Mouse (Mus musculus): ENCODE data around the gene Csf1.
A peak's percentile ranks its signal among the peaks of the same experiment; 100 is the strongest.

Gene Csf1

DNA sequence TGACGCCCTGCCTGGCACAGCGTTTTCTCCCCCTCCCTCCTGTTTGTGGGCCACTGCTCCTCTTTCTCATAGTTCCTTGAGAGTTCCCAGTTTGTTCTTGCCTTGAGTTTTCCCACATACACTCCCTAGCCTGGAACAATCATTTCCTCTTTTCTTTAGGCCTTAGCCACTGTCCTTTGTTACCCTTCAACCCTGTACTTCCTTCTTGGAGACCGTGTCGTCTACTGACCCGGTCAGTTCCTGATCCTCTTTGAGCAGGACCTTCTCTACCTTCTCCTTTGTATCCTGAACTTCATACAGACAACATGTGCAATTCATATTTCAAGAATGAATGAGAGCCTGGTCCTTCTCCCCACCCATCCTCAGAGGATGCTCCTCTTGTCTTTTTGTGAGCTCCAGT is 21.0 kb upstream of the Csf1 start:
- no peak for DNase-seq (ENCODE audit: low spot score in 2 of 2)

DNA sequence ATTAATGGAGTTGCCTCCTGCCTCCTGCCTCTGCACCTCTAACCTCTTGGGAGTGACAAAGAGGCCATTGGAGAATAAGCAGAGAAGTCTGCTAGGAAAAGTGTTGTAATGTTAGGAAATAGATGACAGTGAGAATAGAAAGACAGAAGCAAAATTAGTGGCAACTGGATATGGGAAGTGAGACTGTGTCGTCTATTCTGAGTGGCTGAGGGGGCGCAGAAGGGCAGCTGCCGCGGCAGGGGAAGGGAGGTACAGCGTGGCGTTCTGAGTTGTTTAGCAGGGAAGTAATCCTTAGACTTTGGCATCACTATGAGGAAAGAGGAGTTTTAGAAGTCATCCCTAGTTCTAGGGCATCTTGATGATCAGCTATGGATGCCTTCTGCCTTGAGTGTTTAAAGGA is 17.7 kb upstream of the Csf1 start:
- DNase-seq (ENCODE audit: low spot score in 2 of 2), result no peak

DNA sequence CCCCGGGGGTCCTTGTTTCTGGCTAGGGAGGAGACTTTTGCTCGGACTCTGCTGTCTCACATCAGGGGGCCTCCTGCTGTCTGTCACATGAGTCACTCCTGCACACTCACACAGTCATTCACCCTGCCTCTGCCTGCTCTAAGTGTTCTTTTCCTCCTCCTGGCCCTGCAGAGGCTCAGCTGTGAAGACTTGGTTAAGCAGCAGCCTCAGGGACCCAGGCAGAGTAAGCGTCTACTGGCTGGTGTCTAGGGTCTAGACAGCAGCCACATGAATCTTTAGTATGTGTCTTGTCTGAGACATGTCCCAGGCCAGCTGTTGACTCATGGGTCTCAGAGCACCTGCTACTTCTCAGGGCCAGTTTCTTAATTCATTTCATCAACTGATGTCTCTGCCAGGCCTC is 16.0 kb upstream of the Csf1 start:
- DNase-seq (ENCODE audit: low spot score in 2 of 2), result no peak

GRCm38 (mm10) chr3:107775736-107776135 is 15.5 kb upstream of the Csf1 start:
- DNase-seq (ENCODE audit: low spot score in 2 of 2), result no peak

- no peak for DNase-seq (ENCODE audit: low spot score in 2 of 2)
Observed at GRCm38 (mm10) chr3:107775056-107775455, 14.8 kb upstream of the Csf1 start.

DNA sequence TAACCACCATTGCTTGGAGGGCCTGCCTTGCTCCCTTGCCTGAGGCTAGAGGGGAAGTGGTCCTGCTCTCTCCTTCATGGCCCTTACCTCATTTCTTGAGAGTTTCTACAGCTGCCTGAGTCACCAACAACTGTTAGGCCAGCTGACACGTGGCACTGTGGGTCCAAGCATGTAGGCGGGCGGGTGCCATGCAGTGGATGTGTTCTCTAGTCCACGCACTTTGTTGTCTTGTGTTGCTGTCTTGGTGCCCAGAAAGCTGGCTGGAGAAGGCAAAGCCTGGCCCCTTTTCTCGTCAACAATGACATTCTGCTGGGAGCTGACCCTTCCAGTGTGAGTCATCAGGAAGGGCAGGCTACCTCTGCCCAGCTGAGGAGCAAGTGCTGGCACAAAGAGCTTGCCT is 12.6 kb upstream of the Csf1 start:
- DNase-seq (ENCODE audit: low spot score in 2 of 2), result no peak

- no peak for DNase-seq (ENCODE audit: low spot score in 2 of 2)
Observed at GRCm38 (mm10) chr3:107769692-107770091, 9.4 kb upstream of the Csf1 start.

DNA sequence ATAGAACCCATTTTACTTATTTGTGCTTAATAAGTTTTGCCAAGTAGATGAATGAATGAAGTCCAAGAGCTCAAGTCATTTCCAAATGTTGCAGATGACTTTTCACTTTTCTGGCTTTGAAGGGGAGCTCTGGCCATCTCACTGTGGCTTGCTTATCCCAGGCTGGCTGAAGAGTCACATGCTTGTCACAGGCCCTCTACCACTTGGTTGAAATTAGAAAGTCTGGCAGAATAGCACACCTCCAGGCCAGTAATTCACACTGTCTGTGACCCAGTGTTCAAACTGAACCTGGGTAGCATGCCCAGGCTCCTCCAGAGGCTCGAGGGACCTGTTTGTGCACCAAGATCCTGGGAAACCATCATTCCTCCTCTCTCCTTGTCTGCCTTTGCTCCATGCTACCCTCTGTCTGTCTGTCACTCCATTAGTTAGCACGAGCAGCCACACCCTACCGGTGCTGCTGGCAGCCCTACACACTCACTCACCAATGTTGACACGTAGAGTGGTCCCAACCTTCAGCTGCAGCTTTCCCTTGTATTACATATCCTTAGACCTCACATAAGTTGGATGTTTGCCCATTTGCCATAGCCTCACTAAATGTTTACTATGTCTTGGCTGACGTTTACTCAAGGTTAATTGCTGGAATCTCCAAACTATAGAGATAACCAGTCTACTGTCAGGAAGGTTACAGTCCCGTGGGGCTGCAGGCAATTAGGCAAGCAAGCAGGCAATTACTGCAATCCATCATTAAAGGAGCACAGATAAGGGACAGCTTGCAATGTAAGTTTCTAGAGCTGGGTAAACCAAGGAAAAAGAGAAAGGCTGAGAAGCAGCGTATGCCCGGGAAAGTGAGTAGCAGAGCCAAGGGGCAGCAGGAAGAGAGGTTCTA is 8.1 kb upstream of the Csf1 start:
- DNase-seq (ENCODE audit: low spot score in 2 of 2), result no peak

GRCm38 (mm10) chr3:107766804-107767203 is 6.5 kb upstream of the Csf1 start:
- no peak for DNase-seq (ENCODE audit: low spot score in 2 of 2)

GRCm38 (mm10) chr3:107765979-107766378 is 5.7 kb upstream of the Csf1 start:
- DNase-seq (ENCODE audit: low spot score in 2 of 2), result no peak

DNA sequence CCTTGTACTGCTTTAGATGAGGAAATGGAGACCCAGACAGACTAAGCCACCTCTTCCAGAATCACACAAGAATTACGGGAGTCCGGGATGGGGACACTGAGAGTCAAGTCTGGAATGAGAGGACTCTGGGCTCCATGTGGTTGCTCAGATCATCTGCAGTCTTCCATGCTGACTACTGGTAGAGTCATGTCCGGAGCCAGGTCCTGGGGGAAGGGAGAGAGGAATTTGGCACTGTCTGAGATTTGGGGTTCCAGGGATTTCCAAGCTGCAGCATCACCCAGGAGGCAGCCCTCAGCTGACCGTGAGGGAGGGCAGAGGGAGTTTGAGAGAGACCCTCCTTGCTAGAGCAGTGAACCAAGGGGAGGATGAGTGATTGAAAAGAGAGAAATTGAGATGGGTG is 3.3 kb upstream of the Csf1 start:
- no peak for DNase-seq (ENCODE audit: low spot score in 2 of 2)

- DNase-seq (ENCODE audit: low spot score in 2 of 2), result no peak
Observed at GRCm38 (mm10) chr3:107761446-107761845, 1.2 kb upstream of the Csf1 start.

DNA sequence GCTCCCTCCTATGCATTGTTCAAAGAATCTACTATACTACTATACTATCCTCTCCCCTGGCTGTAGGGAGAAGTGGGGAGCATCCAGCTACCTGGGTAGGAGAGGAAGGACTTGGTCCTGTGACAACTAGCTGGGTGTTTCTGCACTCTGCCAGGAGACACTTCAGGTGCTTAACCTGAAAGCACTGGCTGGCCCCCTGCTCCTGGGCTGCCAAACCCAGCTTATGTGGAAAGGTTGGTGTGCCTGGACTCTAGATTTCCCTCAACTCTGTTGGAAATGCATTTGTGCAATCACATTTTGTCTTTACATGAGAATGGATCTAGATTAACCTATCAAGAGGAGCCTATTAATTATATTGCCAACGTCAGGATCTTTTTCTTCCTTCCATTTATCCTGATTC is 502 bp upstream of the Csf1 start:
- DNase-seq (ENCODE audit: low spot score in 2 of 2), result no peak

GRCm38 (mm10) chr3:107758638-107759037 is 1.6 kb downstream of the Csf1 start:
- no peak for DNase-seq (ENCODE audit: low spot score in 2 of 2)

GRCm38 (mm10) chr3:107758176-107758575 is 2.1 kb downstream of the Csf1 start:
- DNase-seq (ENCODE audit: low spot score in 2 of 2), result no peak

DNA sequence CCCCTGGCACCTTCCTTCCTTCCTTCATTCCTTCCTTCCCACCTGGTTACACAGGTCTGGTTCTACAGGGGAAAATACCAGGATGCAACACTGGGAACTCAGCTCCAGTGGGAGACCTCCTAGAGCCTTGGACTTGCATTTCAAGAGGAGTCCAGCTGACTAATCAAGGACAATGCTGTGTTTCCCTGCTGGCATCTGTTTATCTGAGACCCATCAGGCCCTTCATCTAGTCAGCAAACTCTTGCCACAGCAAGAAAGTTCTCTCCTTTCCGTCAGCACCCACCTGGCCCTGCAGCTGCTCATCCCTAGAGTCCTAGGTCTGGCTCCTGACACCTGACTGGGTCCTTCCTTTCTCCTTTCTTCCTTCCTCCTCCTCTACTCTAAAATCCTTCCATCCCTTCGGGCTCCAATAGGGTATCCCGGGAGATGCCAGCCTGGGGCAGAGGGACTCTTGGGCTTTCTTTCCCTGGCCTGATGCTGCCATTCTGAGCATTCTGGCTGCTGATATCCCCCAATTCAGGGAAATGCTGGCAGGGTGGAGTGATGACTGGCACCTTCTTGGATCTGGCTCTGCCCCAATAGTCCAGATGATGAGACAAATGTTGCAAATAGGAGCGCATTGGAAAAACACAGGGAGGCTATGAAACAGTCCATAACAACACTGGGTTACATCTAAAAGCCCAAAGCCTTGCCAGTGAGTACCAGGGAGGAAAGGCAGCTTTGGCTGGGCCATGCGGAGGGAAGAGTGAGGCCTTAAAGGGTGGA is 2.7 kb downstream of the Csf1 start:
- no peak for DNase-seq (ENCODE audit: low spot score in 2 of 2)

GRCm38 (mm10) chr3:107756481-107756866 is 3.8 kb downstream of the Csf1 start:
- no peak for DNase-seq (ENCODE audit: low spot score in 2 of 2)

- no peak for DNase-seq (ENCODE audit: low spot score in 2 of 2)
Observed at GRCm38 (mm10) chr3:107755702-107756480, 4.4 kb downstream of the Csf1 start.

- DNase-seq (ENCODE audit: low spot score in 2 of 2), result peak; percentile 38 to 74
Observed at GRCm38 (mm10) chr3:107754632-107755031, 5.6 kb downstream of the Csf1 start.

- DNase-seq (ENCODE audit: low spot score in 2 of 2), result no peak
Observed at GRCm38 (mm10) chr3:107751607-107752006, 8.7 kb downstream of the Csf1 start.

GRCm38 (mm10) chr3:107750775-107751540 is 9.3 kb downstream of the Csf1 start:
- DNase-seq (ENCODE audit: low spot score in 2 of 2), result no peak

GRCm38 (mm10) chr3:107749446-107749845 is 10.8 kb downstream of the Csf1 start:
- DNase-seq (ENCODE audit: low spot score in 2 of 2), result no peak
